Mouse (Mus musculus): ENCODE measurements around the gene Erc2.

- TF ChIP-seq CTCF (IDR thresholded peaks at IDR 0.05; ENCODE audit: low read depth): no peak
- no peak for TF ChIP-seq EP300 (IDR thresholded peaks at IDR 0.05; ENCODE audit: low read depth)
Measured at GRCm38 (mm10) chr14:27826829-27827228, 204.6 kb downstream of the Erc2 start.

Data from liver, postnatal 0 days (tissue).